Mouse (Mus musculus): ENCODE results near the gene Ybx2. TPM values are rescaled to one million over a fixed set of nuclear protein-coding genes. Genes with fewer than 3 reads are reported as not detected.
A peak's percentile ranks its signal among the peaks of the same experiment; 100 is the strongest.
"Not testable (repeated sequence)": the region's sequence is repeated elsewhere in the genome, so short reads cannot be mapped to it uniquely, and the experiment has no call there.

Gene Ybx2
- total and polyA plus RNA-seq, 2 experiments from 2014 or later, result 2.5 to 22.8 TPM

GRCm38 (mm10) chr11:69948763-69949150 lies 13.2 kb downstream of the Ybx2 start:
- Histone ChIP-seq H3K36me3 (ENCODE audit: insufficient read depth) (no peaks in the 10 kb centered on the region), H3K9ac (0 out of 2 replicates have a peak overlapping the region, but pooled peaks have one; percentile 43), H3K27me3 (ENCODE audit: insufficient read depth, low read length) (no peaks in the 10 kb centered on the region; the same call in 1 of the 2 replicates), H3K4me1 (ENCODE audit: insufficient read depth) (no peaks in the 10 kb centered on the region), H3K4me2 (ENCODE audit: low read depth) (peak overlapping the region; percentile 51), H3K27ac (ENCODE audit: low read depth, low read length) (no peak overlapping the region), H3K4me3 (ENCODE audit: low read depth, low read length) (peak overlapping the region; percentile 39), H3K9me3 (ENCODE audit: low read length) (no peaks in the 10 kb centered on the region)
- ATAC-seq (peak; percentile 61), DNase-seq (peak; percentile 84)
- TF ChIP-seq CTCF (IDR thresholded peaks at IDR 0.05; ENCODE audit: low read depth), result peak; percentile 85
- under 1% methylated on average over 14 of the region's 14 CpGs for WGBS

GRCm38 (mm10) chr11:69950807-69951459 lies 15.3 kb downstream of the Ybx2 start:
- Histone ChIP-seq H3K27ac (ENCODE audit: low read depth, low read length) (no peak overlapping the region), H3K9me3 (ENCODE audit: low read length) (no peaks in the 10 kb centered on the region), H3K36me3 (ENCODE audit: insufficient read depth) (no peaks in the 10 kb centered on the region), H3K9ac (no peak overlapping the region), H3K4me2 (ENCODE audit: low read depth) (no peak overlapping the region), H3K4me1 (ENCODE audit: insufficient read depth) (no peaks in the 10 kb centered on the region), H3K4me3 (ENCODE audit: low read depth, low read length) (no peak overlapping the region), H3K27me3 (ENCODE audit: insufficient read depth, low read length) (no peaks in the 10 kb centered on the region)
- 42% methylated on average over 4 of the region's 4 CpGs for WGBS
- DNase-seq (no peak), ATAC-seq (no peak)
- no peak for TF ChIP-seq CTCF (IDR thresholded peaks at IDR 0.05; ENCODE audit: low read depth)

- Histone ChIP-seq H3K27ac (ENCODE audit: low read depth, low read length) (no peak overlapping the region), H3K4me2 (ENCODE audit: low read depth) (no peak overlapping the region), H3K9me3 (ENCODE audit: low read length) (no peaks in the 10 kb centered on the region), H3K4me1 (ENCODE audit: insufficient read depth) (no peaks in the 10 kb centered on the region), H3K36me3 (ENCODE audit: insufficient read depth) (no peaks in the 10 kb centered on the region), H3K4me3 (ENCODE audit: low read depth, low read length) (no peak overlapping the region), H3K9ac (no peak overlapping the region), H3K27me3 (ENCODE audit: insufficient read depth, low read length) (no peaks in the 10 kb centered on the region)
- no peak for ATAC-seq
- 31% methylated on average over 1 of the region's 1 CpGs for WGBS
- DNase-seq, result no peak
- no peak for TF ChIP-seq CTCF (IDR thresholded peaks at IDR 0.05; ENCODE audit: low read depth)
These were observed 16.7 kb downstream of the Ybx2 start for GRCm38 (mm10) chr11:69952274-69952673.

- 66% methylated on average over 11 of the region's 11 CpGs for WGBS
- no peak for ATAC-seq
These were observed 17.8 kb downstream of the Ybx2 start for GRCm38 (mm10) chr11:69953267-69953915.

GRCm38 (mm10) chr11:69955618-69956017 lies 20.0 kb downstream of the Ybx2 start:
- H3K4me2 ChIP-seq (ENCODE audit: low read depth); H3K9ac ChIP-seq; H3K4me3 ChIP-seq (ENCODE audit: low read depth, low read length); H3K27me3 ChIP-seq (ENCODE audit: insufficient read depth, low read length); H3K27ac ChIP-seq (ENCODE audit: low read depth, low read length); H3K36me3 ChIP-seq (ENCODE audit: insufficient read depth); DNase-seq; H3K4me1 ChIP-seq (ENCODE audit: insufficient read depth); H3K9me3 ChIP-seq (ENCODE audit: low read length); ATAC-seq: not testable (repeated sequence)
- WGBS, result 60% methylated on average over 4 of the region's 4 CpGs

More at GRCm38 (mm10) chr11:69953267-69953915, 17.8 kb downstream of the Ybx2 start:
- Histone ChIP-seq H3K27ac (ENCODE audit: low read depth, low read length) (no peak overlapping the region), H3K27me3 (ENCODE audit: insufficient read depth, low read length) (no peaks in the 10 kb centered on the region), H3K9ac (no peak overlapping the region), H3K9me3 (ENCODE audit: low read length) (no peaks in the 10 kb centered on the region), H3K36me3 (ENCODE audit: insufficient read depth) (no peaks in the 10 kb centered on the region), H3K4me1 (ENCODE audit: insufficient read depth) (no peaks in the 10 kb centered on the region), H3K4me2 (ENCODE audit: low read depth) (no peak overlapping the region), H3K4me3 (ENCODE audit: low read depth, low read length) (no peak overlapping the region)
- DNase-seq, result no peak
- no peak for TF ChIP-seq CTCF (IDR thresholded peaks at IDR 0.05; ENCODE audit: low read depth)

- WGBS, result 65% methylated on average over 1 of the region's 1 CpGs
- no peaks in the 10 kb centered on the region for H3K36me3 ChIP-seq (ENCODE audit: insufficient read depth)
- TF ChIP-seq CTCF (IDR thresholded peaks at IDR 0.05; ENCODE audit: low read depth), result no peak
- no peak for ATAC-seq
- no peak overlapping the region for H3K27ac ChIP-seq (ENCODE audit: low read depth, low read length)
- H3K9ac ChIP-seq, result no peak overlapping the region
- H3K9me3 ChIP-seq (ENCODE audit: low read length), result no peaks in the 10 kb centered on the region
- no peak overlapping the region for H3K4me2 ChIP-seq (ENCODE audit: low read depth)
- H3K4me1 ChIP-seq (ENCODE audit: insufficient read depth), result no peaks in the 10 kb centered on the region
- H3K27me3 ChIP-seq (ENCODE audit: insufficient read depth, low read length), result 0 out of 2 replicates have a peak, but pooled peaks cover 7% of the 10 kb centered on the region
- DNase-seq, result no peak
- H3K4me3 ChIP-seq (ENCODE audit: low read depth, low read length), result no peak overlapping the region
These were observed 20.6 kb downstream of the Ybx2 start for GRCm38 (mm10) chr11:69956218-69956617.

GRCm38 (mm10) chr11:69960616-69961015 lies 25.0 kb downstream of the Ybx2 start:
- Histone ChIP-seq H3K27me3 (ENCODE audit: insufficient read depth, low read length) (peaks cover 30% of the 10 kb centered on the region), H3K9me3 (ENCODE audit: low read length) (no peaks in the 10 kb centered on the region), H3K4me2 (ENCODE audit: low read depth) (no peak overlapping the region), H3K4me1 (ENCODE audit: insufficient read depth) (no peaks in the 10 kb centered on the region), H3K36me3 (ENCODE audit: insufficient read depth) (no peaks in the 10 kb centered on the region), H3K27ac (ENCODE audit: low read depth, low read length) (no peak overlapping the region), H3K9ac (no peak overlapping the region), H3K4me3 (ENCODE audit: low read depth, low read length) (no peak overlapping the region)
- WGBS, result 27% methylated on average over 5 of the region's 5 CpGs
- TF ChIP-seq CTCF (IDR thresholded peaks at IDR 0.05; ENCODE audit: low read depth), result peak; percentile 34; the same call in 1 of the 2 replicates
- ATAC-seq (no peak), DNase-seq (no peak)
